Mouse (Mus musculus): ENCODE data around the gene Slc15a5. TPM values are rescaled to one million over a fixed set of nuclear protein-coding genes. Genes with fewer than 3 reads are reported as not detected.
"Not testable (repeated sequence)": the region's sequence is repeated elsewhere in the genome, so short reads cannot be mapped to it uniquely, and the experiment has no call there.

The Slc15a5 gene
- 0.36 TPM in 1 of 2 replicates, not detected in the other for polyA plus RNA-seq (2015; fragmentation: Nextera tagmentation; extraction: Ambion mirVana)

DNA sequence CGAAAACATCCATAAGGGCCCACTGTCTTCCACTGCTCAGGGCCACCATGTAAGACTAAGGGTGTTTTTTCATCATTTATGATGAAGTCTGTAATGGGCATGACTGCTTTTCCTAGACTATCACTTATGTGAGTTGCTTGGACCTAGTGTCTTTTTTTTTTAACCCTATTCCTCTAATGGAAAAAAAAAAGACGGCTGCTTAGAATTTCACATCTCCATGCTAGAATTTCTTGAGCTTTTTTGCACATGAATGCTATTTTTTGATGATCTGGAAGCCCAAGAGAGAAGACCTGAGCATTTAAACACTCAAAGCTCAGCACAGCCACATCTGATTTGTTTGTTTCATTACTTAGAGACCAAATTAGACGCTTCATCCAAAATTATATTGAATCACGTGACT, at the start of gene Slc15a5:
Slc15a5 (minus strand) TSS at position 101 of the 400 bp plus-strand sequence.
- DNase-seq (ENCODE audit: low spot score) = no peak

DNA sequence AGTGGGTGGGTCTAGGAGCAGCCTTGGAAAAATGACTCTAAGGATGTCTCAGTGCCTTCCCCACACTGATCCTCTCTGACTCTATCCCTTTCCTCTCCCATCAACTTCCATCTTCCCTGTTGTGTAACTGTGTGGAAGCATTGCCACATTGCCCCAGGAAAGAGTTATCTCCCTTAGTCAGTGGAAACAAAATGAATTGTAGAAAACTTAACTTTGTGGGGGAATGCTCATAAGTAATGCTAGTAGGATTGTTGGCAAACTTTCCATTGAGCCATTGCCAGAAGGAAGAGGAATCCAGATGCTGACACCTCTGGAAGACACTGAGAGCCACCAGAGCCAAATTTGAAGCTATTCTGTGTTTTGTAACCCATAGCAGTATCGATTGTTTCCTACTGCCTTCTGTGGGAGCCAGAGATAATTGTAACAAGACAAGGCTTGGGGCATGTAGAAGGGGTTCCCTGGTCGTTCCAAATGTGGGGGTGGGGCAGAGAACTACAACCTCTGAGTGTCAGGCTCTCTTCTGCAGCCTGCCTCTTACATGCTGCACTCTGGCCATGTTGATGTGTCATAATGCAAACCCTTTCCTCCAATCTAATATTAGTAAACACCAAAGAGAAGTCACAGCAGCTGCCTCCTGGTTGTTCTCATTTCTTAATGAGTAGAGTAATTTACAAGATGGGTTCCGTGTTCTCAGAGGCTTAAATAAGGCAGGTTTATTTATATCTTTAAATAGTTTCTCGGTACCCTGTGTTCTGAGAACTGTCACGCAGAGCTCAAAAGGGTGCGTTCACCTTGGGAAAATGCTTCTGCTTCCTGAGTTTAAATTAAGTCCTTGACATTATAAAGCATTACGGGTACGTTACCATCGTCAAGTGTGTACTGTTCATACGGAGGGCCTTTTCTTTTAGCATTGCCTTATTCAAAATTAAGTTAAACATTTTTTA, 48.9 kb upstream of the Slc15a5 start:
- DNase-seq (ENCODE audit: low spot score) = no peak

GRCm38 (mm10) chr6:138117496-138117895, 37.8 kb upstream of the Slc15a5 start:
- no peak for DNase-seq (ENCODE audit: low spot score)

DNA sequence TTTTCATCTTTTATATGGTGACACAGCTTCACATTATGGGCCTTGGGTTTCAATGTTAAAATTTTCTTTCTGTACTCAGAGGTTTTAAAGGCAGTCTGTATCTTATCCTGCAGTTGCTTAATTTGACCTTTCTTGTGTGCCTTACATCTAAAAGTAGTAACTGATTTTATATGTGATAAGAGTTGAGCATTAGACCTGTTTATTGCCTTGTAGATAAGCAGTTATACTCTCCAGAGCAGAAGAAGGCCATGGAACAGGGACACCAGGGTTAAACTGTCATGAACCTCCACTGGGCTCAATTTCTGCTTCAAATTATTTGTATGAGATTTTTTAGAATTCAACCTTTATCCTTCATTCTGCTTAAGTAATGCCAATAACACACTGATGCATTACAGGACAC, 24.8 kb upstream of the Slc15a5 start:
- no peak for DNase-seq (ENCODE audit: low spot score)

GRCm38 (mm10) chr6:138102940-138103339, 23.2 kb upstream of the Slc15a5 start:
- DNase-seq (ENCODE audit: low spot score) = no peak

GRCm38 (mm10) chr6:138101843-138102242, 22.1 kb upstream of the Slc15a5 start:
- DNase-seq (ENCODE audit: low spot score) = no peak

GRCm38 (mm10) chr6:138099646-138100045, 19.9 kb upstream of the Slc15a5 start:
- DNase-seq (ENCODE audit: low spot score) = no peak

GRCm38 (mm10) chr6:138095060-138095459, 15.3 kb upstream of the Slc15a5 start:
- DNase-seq (ENCODE audit: low spot score) = no peak

- DNase-seq (ENCODE audit: low spot score) = no peak
These were observed 12.7 kb upstream of the Slc15a5 start for GRCm38 (mm10) chr6:138092432-138092831.

DNA sequence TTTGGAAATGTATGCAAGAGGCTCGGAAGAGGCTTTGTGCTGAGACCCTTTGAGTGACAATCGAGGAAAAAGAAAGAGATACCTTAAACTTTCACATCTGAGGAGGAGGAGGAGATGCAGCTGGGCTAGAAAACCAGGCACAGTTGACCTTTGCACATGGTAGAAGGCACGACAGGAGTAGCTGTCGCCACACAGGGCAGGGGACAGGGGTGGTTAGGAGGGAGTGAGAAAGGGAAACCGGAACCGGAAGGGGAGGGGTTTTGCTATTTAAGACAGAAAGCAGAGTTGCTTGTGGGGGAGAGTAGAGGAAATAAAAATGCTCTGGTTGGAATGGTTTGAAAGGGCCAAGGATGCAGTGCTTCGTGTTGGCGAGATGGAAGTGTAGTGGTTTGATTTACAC, 9.4 kb upstream of the Slc15a5 start:
- no peak for DNase-seq (ENCODE audit: low spot score)

DNA sequence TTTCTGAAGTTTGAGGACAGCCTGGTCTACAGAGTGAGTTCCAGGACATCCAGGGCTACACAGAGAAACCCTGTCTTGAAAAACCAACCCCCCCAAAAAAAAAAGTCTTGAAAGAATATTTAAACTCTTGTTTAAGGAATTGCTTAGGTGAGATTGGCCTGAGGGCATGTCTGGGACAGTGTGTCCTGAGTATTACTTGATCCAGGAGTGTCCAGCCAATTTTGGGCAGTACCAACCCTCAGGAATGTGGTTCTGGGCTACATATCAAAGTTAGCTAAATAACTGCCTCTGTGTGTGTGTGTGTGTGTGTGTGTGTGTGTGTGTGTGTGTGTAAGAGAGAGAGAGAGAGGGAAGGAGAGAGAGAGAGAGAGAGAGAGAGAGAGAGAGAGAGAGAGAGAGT, 6.7 kb upstream of the Slc15a5 start:
- not testable (repeated sequence) for DNase-seq (ENCODE audit: low spot score)

- DNase-seq (ENCODE audit: low spot score) = no peak
These were observed 1.2 kb upstream of the Slc15a5 start for GRCm38 (mm10) chr6:138080778-138081549.

DNA sequence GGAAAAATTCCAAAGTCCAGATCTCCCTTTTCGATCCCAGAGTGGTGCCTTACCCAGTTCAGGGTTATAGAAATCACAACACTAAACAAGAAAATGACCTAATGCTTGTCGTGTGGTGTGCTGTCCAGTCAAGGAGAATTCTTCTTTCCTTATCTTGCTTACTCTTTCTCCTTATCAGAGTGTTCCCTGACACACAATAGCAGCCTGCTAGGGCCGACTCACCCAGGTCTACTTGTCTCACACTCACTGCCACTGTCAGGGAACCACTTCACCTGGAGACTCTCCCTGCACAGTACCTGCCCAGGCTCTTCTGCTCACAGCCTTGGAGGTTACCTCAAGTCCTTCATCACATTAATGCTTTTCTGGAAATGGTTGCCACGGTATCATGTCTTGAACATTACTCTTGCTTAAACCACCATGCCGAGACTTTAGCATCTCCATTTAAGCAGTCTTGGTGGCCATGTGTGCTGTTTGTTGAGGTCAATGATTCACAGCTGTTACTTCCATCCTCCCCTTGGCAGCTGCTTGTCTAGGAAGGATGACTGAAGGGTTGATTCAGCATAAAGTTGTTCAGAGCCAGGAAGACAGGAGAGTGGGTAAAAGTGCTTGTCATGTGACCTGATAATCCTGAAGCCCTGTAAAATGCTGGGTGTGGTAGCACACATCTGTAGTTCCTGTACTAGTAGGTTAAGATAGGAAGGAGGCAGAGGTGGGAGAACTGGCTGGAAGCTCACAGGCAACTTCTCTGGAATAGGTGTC, 1.9 kb downstream of the Slc15a5 start:
- no peak for DNase-seq (ENCODE audit: low spot score)

DNA sequence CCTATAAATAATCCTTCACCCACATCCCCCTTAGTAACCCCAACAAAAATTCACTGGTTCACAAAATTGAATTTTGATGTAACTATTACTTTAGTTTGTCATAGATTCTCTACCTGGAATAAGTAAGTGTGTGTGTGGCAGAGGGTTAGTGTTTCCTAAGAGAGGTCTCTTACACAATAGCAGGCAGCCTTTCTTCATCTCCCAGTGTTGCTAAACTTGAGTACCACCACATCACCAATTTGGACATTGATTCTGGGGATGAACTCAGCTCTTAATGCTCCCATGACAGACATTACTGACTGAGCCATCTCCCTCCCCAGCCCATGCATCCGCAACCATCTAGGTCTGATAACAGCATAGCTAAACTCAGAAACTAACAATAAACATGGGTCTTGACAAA, 4.0 kb downstream of the Slc15a5 start:
- DNase-seq (ENCODE audit: low spot score) = no peak

GRCm38 (mm10) chr6:138073540-138073939, 6.2 kb downstream of the Slc15a5 start:
- no peak for DNase-seq (ENCODE audit: low spot score)

DNA sequence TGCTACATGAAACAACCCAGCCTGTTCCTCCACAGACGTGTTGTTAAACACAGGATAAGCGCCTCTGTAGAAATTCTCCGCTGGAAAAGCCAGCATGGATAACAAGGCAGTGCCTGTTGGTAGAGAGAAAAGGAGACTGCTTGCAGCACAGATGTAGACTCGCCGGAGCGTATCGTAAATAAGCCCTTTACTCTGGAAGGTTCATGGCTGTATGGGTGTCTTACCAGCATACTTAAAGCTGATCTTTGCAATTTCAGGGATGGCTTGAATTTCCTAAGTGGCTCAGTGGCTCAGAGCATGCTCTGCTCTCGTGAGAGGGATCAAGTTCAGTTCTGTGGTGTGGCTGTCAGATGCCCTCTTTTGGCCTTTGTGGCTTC, 6.8 kb downstream of the Slc15a5 start:
- no peak for DNase-seq (ENCODE audit: low spot score)

DNA sequence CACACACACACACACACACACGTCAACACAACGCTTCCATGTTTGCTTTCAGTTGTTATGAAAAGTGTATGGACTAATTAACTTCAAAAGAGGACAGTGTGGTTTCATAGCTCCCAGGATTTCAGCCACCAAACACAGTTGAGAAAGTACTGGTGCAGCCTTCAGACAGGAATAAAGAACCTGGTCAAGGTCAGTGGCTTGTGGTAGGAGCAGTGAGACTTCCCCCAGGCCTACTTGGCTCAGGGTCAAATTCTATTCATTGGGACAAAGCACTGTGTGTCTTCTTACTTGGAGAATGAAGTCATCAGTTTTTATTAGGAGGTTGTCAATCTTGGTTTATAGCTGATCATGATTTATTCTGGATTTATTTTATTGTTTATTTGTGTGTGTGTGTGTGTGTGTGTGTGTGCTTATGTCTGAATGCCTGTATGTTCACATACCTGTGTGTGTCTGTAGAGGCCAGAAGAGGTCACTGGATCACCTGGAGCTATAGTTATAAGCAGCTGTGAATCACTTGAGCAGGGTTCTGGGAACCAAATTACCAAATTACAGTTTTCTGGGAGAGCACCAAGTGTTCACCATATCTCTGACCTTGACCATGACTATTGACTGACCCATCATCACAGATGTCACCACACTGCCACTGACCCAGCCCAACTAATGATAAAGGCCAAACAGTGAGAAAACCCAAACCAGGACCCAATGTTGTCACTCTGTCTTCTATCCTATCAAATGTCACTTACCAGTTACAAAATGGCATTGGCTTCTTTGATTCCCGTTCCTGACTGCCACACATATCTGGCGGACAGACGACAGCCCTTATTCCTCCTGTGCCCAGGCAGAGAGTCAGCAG, 7.4 kb downstream of the Slc15a5 start:
- DNase-seq (ENCODE audit: low spot score) = no peak

DNA sequence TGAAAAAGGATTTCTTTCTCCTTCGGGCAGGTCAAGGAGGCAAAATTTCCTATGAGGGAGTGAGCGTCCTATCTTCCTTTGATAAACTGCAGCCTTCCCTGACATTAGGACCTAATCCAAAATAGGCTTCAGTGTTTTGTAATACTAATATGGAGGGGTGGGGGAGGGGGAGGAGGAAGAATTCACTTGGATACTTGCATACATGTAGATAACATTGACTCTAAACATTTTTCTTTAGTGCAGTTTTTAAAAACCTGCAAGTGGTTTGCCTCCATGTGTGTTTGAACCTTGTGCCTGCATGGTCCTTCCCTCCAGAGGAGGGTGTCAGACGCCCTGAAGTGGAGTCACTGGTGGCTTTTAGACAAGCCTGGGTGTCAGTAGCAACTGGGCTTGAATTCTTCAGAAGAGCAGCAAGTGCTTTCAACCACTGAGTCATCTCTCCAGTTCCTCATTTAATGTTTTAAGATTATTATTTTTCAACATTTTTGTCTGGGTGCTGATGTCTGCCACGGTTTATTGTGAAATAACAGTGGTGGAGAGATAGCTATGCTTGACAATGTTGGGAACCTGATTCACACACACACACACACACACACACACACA, 8.1 kb downstream of the Slc15a5 start:
- DNase-seq (ENCODE audit: low spot score) = no peak

- DNase-seq (ENCODE audit: low spot score) = no peak
These were observed 8.8 kb downstream of the Slc15a5 start for GRCm38 (mm10) chr6:138070720-138071504.
